Mouse (Mus musculus): ENCODE data around the gene Dhdh. TPM values are rescaled to one million over a fixed set of nuclear protein-coding genes. Genes with fewer than 3 reads are reported as not detected.

The Dhdh gene
- polyA plus RNA-seq, 1 experiment from 2014 or later: 3.7 TPM

- Histone ChIP-seq H3K27me3 (ENCODE audit: control insufficient read depth, insufficient read depth, low read depth, low read length) (no peaks in the 10 kb centered on the region), H3K4me3 (ENCODE audit: low read length) (peak within 1 kb of the TSS; percentile 88), H3K27ac (ENCODE audit: low read length) (peak within 1 kb of the TSS; percentile 92), H3K4me2 (ENCODE audit: low read depth, low read length) (peak within 1 kb of the TSS; percentile 87), H3K4me1 (replicated peaks; ENCODE audit: control insufficient read depth, insufficient read depth, low read length) (peaks cover 33% of the 10 kb centered on the region), H3K36me3 (ENCODE audit: control insufficient read depth, insufficient read depth, low read length) (peaks cover 5% of the 10 kb centered on the region; the same call in 1 of the 2 replicates), H3K9me3 (ENCODE audit: control insufficient read depth, low read length) (no peaks in the 10 kb centered on the region), H3K9ac (ENCODE audit: low read length) (peak within 1 kb of the TSS; percentile 89)
- under 1% methylated on average over 45 of the region's 45 CpGs for WGBS
- peak; percentile 98 for ATAC-seq (ENCODE audit: low read depth)
Measured at GRCm38 (mm10) chr7:45434203-45435015, 54.2 kb downstream of the Dhdh start, which contains the start of gene Gys1. Gys1 (plus strand) TSS chr7:45434844.

- Histone ChIP-seq H3K36me3 (ENCODE audit: control insufficient read depth, insufficient read depth, low read length) (peaks cover 8% of the 10 kb centered on the region; the same call in 1 of the 2 replicates), H3K9ac (ENCODE audit: low read length) (peak overlapping the region; percentile 87), H3K4me3 (ENCODE audit: low read length) (peak overlapping the region; percentile 88), H3K9me3 (ENCODE audit: control insufficient read depth, low read length) (no peaks in the 10 kb centered on the region), H3K27me3 (ENCODE audit: control insufficient read depth, insufficient read depth, low read depth, low read length) (no peaks in the 10 kb centered on the region), H3K4me1 (replicated peaks; ENCODE audit: control insufficient read depth, insufficient read depth, low read length) (peaks cover 33% of the 10 kb centered on the region), H3K4me2 (ENCODE audit: low read depth, low read length) (peak overlapping the region; percentile 87), H3K27ac (ENCODE audit: low read length) (peak overlapping the region; percentile 86)
- under 1% methylated on average over 7 of the region's 7 CpGs for WGBS
- ATAC-seq (ENCODE audit: low read depth): no peak
Measured at GRCm38 (mm10) chr7:45433835-45434202, 54.8 kb downstream of the Dhdh start.

- WGBS: 73% methylated on average over 8 of the region's 8 CpGs
- ATAC-seq (ENCODE audit: low read depth): no peak
Measured at GRCm38 (mm10) chr7:45426556-45426955, 62.0 kb downstream of the Dhdh start.

GRCm38 (mm10) chr7:45421194-45421593, 67.4 kb downstream of the Dhdh start:
- H3K27me3 ChIP-seq (ENCODE audit: control insufficient read depth, insufficient read depth, low read depth, low read length): peaks cover 22% of the 10 kb centered on the region
- peaks cover 6% of the 10 kb centered on the region for H3K4me1 ChIP-seq (replicated peaks; ENCODE audit: control insufficient read depth, insufficient read depth, low read length)
- no peak overlapping the region for H3K9ac ChIP-seq (ENCODE audit: low read length)
- H3K27ac ChIP-seq (ENCODE audit: low read length): no peak overlapping the region
- no peaks in the 10 kb centered on the region for H3K9me3 ChIP-seq (ENCODE audit: control insufficient read depth, low read length)
- no peak overlapping the region for H3K4me3 ChIP-seq (ENCODE audit: low read length)
- WGBS: 91% methylated on average over 14 of the region's 14 CpGs
- H3K36me3 ChIP-seq (ENCODE audit: control insufficient read depth, insufficient read depth, low read length): peaks cover 29% of the 10 kb centered on the region
- no peak overlapping the region for H3K4me2 ChIP-seq (ENCODE audit: low read depth, low read length)
- ATAC-seq (ENCODE audit: low read depth): no peak

More at GRCm38 (mm10) chr7:45426556-45426955, 62.0 kb downstream of the Dhdh start:
- H3K4me1 ChIP-seq (replicated peaks; ENCODE audit: control insufficient read depth, insufficient read depth, low read length): no peaks in the 10 kb centered on the region
- H3K4me2 ChIP-seq (ENCODE audit: low read depth, low read length): no peak overlapping the region
- no peak overlapping the region for H3K4me3 ChIP-seq (ENCODE audit: low read length)
- no peaks in the 10 kb centered on the region for H3K27me3 ChIP-seq (ENCODE audit: control insufficient read depth, insufficient read depth, low read depth, low read length)
- no peak overlapping the region for H3K9ac ChIP-seq (ENCODE audit: low read length)
- no peak overlapping the region for H3K27ac ChIP-seq (ENCODE audit: low read length)
- H3K36me3 ChIP-seq (ENCODE audit: control insufficient read depth, insufficient read depth, low read length): peaks cover 34% of the 10 kb centered on the region
- no peaks in the 10 kb centered on the region for H3K9me3 ChIP-seq (ENCODE audit: control insufficient read depth, low read length)

Small RNA genes within 50 kb of the gene (microRNA-seq; reads per million reads assigned to microRNA genes)
- gene Gm22133: not detected

Other genes starting within 250 kb of the Dhdh start
- gene Cd37, start 249.7 kb downstream of the Dhdh start, polyA plus RNA-seq (2015; fragmentation: Nextera tagmentation; extraction: Ambion mirVana): 3.0 and 4.6 TPM in 2 replicates
- gene Slc6a16, start 247.7 kb downstream of the Dhdh start, polyA plus RNA-seq (2015; fragmentation: Nextera tagmentation; extraction: Ambion mirVana): 0.23 TPM in 1 of 2 replicates, not detected in the other
- not detected in 2 replicates for gene Slc6a21, start 211.3 kb downstream of the Dhdh start, polyA plus RNA-seq (2015; fragmentation: Nextera tagmentation; extraction: Ambion mirVana)
- 19.6 and 25.0 TPM in 2 replicates for gene Trpm4, start 155.0 kb downstream of the Dhdh start, polyA plus RNA-seq (2015; fragmentation: Nextera tagmentation; extraction: Ambion mirVana)
- 1.8 and 2.0 TPM in 2 replicates for gene Hrc, start 153.5 kb downstream of the Dhdh start, polyA plus RNA-seq (2015; fragmentation: Nextera tagmentation; extraction: Ambion mirVana)
- gene Ppfia3, start 121.8 kb downstream of the Dhdh start, polyA plus RNA-seq (2015; fragmentation: Nextera tagmentation; extraction: Ambion mirVana): 2.2 and 2.5 TPM in 2 replicates
- 0.53 TPM in 2 replicates for gene Lin7b, start 118.2 kb downstream of the Dhdh start, polyA plus RNA-seq (2015; fragmentation: Nextera tagmentation; extraction: Ambion mirVana)
- 181 and 191 TPM in 2 replicates for gene Snrnp70, start 93.1 kb downstream of the Dhdh start, polyA plus RNA-seq (2015; fragmentation: Nextera tagmentation; extraction: Ambion mirVana)
- not detected in 2 replicates for gene Kcna7, start 83.2 kb downstream of the Dhdh start, polyA plus RNA-seq (2015; fragmentation: Nextera tagmentation; extraction: Ambion mirVana)
- gene Ntf5, start 75.1 kb downstream of the Dhdh start, polyA plus RNA-seq (2015; fragmentation: Nextera tagmentation; extraction: Ambion mirVana): 3.2 and 3.5 TPM in 2 replicates
- gene Lhb, start 68.0 kb downstream of the Dhdh start, polyA plus RNA-seq (2015; fragmentation: Nextera tagmentation; extraction: Ambion mirVana): 2.3 and 3.3 TPM in 2 replicates
- 53.8 and 54.1 TPM in 2 replicates for gene Gys1, start 54.0 kb downstream of the Dhdh start, polyA plus RNA-seq (2015; fragmentation: Nextera tagmentation; extraction: Ambion mirVana)
- 159 and 160 TPM in 2 replicates for gene Ruvbl2, start 50.7 kb downstream of the Dhdh start, polyA plus RNA-seq (2015; fragmentation: Nextera tagmentation; extraction: Ambion mirVana)
- 4,912 and 5,024 TPM in 2 replicates for gene Ftl1, start 28.9 kb downstream of the Dhdh start, polyA plus RNA-seq (2015; fragmentation: Nextera tagmentation; extraction: Ambion mirVana)
- gene Bax, start 21.9 kb downstream of the Dhdh start, polyA plus RNA-seq (2015; fragmentation: Nextera tagmentation; extraction: Ambion mirVana): 135 and 136 TPM in 2 replicates
- gene Tulp2, start 6.9 kb downstream of the Dhdh start, polyA plus RNA-seq (2015; fragmentation: Nextera tagmentation; extraction: Ambion mirVana): 0.39 and 0.57 TPM in 2 replicates
- not detected in 2 replicates for gene Gm45808, start 2.0 kb downstream of the Dhdh start, polyA plus RNA-seq (2015; fragmentation: Nextera tagmentation; extraction: Ambion mirVana)
- gene Nucb1, start 21.6 kb upstream of the Dhdh start, polyA plus RNA-seq (2015; fragmentation: Nextera tagmentation; extraction: Ambion mirVana): 254 and 266 TPM in 2 replicates
- gene Ppp1r15a, start 37.5 kb upstream of the Dhdh start, polyA plus RNA-seq (2015; fragmentation: Nextera tagmentation; extraction: Ambion mirVana): 22.4 and 29.0 TPM in 2 replicates
- gene Plekha4, start 37.5 kb upstream of the Dhdh start, polyA plus RNA-seq (2015; fragmentation: Nextera tagmentation; extraction: Ambion mirVana): 2.3 and 3.4 TPM in 2 replicates
- gene Hsd17b14, start 66.1 kb upstream of the Dhdh start, polyA plus RNA-seq (2015; fragmentation: Nextera tagmentation; extraction: Ambion mirVana): 0.72 and 0.84 TPM in 2 replicates
- 59.5 and 60.0 TPM in 2 replicates for gene Bcat2, start 81.3 kb upstream of the Dhdh start, polyA plus RNA-seq (2015; fragmentation: Nextera tagmentation; extraction: Ambion mirVana)
- gene Fgf21, start 126.7 kb upstream of the Dhdh start, polyA plus RNA-seq (2015; fragmentation: Nextera tagmentation; extraction: Ambion mirVana): 0.16 and 0.91 TPM in 2 replicates
- gene Fut1, start 128.5 kb upstream of the Dhdh start, polyA plus RNA-seq (2015; fragmentation: Nextera tagmentation; extraction: Ambion mirVana): 0.26 and 0.70 TPM in 2 replicates
- 0.16 and 0.21 TPM in 2 replicates for gene Izumo1, start 133.0 kb upstream of the Dhdh start, polyA plus RNA-seq (2015; fragmentation: Nextera tagmentation; extraction: Ambion mirVana)
- 16.1 and 16.4 TPM in 2 replicates for gene Rasip1, start 138.7 kb upstream of the Dhdh start, polyA plus RNA-seq (2015; fragmentation: Nextera tagmentation; extraction: Ambion mirVana)
- gene Mamstr, start 151.2 kb upstream of the Dhdh start, polyA plus RNA-seq (2015; fragmentation: Nextera tagmentation; extraction: Ambion mirVana): 10.6 and 11.5 TPM in 2 replicates
- 0.60 and 0.70 TPM in 2 replicates for gene Fut2, start 177.6 kb upstream of the Dhdh start, polyA plus RNA-seq (2015; fragmentation: Nextera tagmentation; extraction: Ambion mirVana)
- 0.95 and 1.8 TPM in 2 replicates for gene Ntn5, start 195.2 kb upstream of the Dhdh start, polyA plus RNA-seq (2015; fragmentation: Nextera tagmentation; extraction: Ambion mirVana)
- gene Sec1, start 205.6 kb upstream of the Dhdh start, polyA plus RNA-seq (2015; fragmentation: Nextera tagmentation; extraction: Ambion mirVana): 0.74 and 0.84 TPM in 2 replicates
- 2.3 and 3.3 TPM in 2 replicates for gene Car11, start 211.0 kb upstream of the Dhdh start, polyA plus RNA-seq (2015; fragmentation: Nextera tagmentation; extraction: Ambion mirVana)
- gene Dbp, start 216.3 kb upstream of the Dhdh start, polyA plus RNA-seq (2015; fragmentation: Nextera tagmentation; extraction: Ambion mirVana): 1.5 and 1.7 TPM in 2 replicates
- 984 and 1,005 TPM in 2 replicates for gene Rpl18, start 226.7 kb upstream of the Dhdh start, polyA plus RNA-seq (2015; fragmentation: Nextera tagmentation; extraction: Ambion mirVana)
- gene Sphk2, start 229.2 kb upstream of the Dhdh start, polyA plus RNA-seq (2015; fragmentation: Nextera tagmentation; extraction: Ambion mirVana): 28.9 TPM in 2 replicates
- gene Fam83e, start 232.4 kb upstream of the Dhdh start, polyA plus RNA-seq (2015; fragmentation: Nextera tagmentation; extraction: Ambion mirVana): 2.0 and 2.1 TPM in 2 replicates
- not detected in 2 replicates for gene Spaca4, start 237.0 kb upstream of the Dhdh start, polyA plus RNA-seq (2015; fragmentation: Nextera tagmentation; extraction: Ambion mirVana)